Mouse (Mus musculus) intestine, embryonic 15.5 days (tissue): Measurements from ENCODE around the gene Mettl25. TPM values are rescaled to one million over a fixed set of nuclear protein-coding genes. Genes with fewer than 3 reads are reported as not detected.
A peak's percentile ranks its signal among the peaks of the same experiment; 100 is the strongest.

Experiments
- ATAC-seq: fragments of 200-750 bp; cut with Nextera tagmentation; 2 replicates; pipeline ENCODE4 v1.8.0; 2017; ENCODE audit warnings: moderate TSS enrichment, moderate library complexity
- H3K27ac ChIP-seq: fragments of 300-500 bp; sonication (generic); 2 replicates; pipeline ENCODE4 v1.5.1; 2015; ENCODE audit warnings: mild to moderate bottlenecking, inconsistent platforms
- H3K27me3 ChIP-seq: fragments of 300-500 bp; sonication (generic); replicated peaks from 2 replicates; pipeline ENCODE4 v1.6.1; 2015; ENCODE audit warnings: inconsistent platforms
- H3K36me3 ChIP-seq: fragments of 300-500 bp; sonication (generic); 2 replicates; pipeline ENCODE4 v1.6.1; 2015; ENCODE audit warnings: inconsistent platforms
- H3K4me1 ChIP-seq: fragments of 300-500 bp; sonication (generic); replicated peaks from 2 replicates; pipeline ENCODE4 v1.6.1; 2015; ENCODE audit warnings: inconsistent platforms
- H3K4me2 ChIP-seq: fragments of 300-500 bp; sonication (generic); replicated peaks from 2 replicates; pipeline ENCODE4 v1.6.1; 2015; ENCODE audit warnings: mild to moderate bottlenecking, inconsistent platforms
- H3K4me3 ChIP-seq: fragments of 300-500 bp; sonication (generic); replicated peaks from 2 replicates; pipeline ENCODE4 v1.5.1; 2015; ENCODE audit warnings: inconsistent platforms
- H3K9ac ChIP-seq: fragments of 300-500 bp; sonication (generic); 2 replicates; pipeline ENCODE4 v1.6.1; 2015; ENCODE audit warnings: inconsistent platforms
- H3K9me3 ChIP-seq: fragments of 300-500 bp; sonication (generic); 2 replicates; pipeline ENCODE4 v1.6.1; 2016; ENCODE audit warnings: inconsistent platforms
- WGBS: fragments of 180-500 bp; shearing (Covaris S2); methylation state at CpG from one replicate; pipeline ENCODE4 v1.1.7; 2015; 5-methylcytosine and 5-hydroxymethylcytosine counted together
- polyA plus RNA-seq: library from polyadenylated mRNA; unstranded; fragments of >200 nt; fragmentation: Nextera tagmentation; extraction: Ambion mirVana; gene quantifications from 2 replicates; pipeline ENCODE4 v1.2.1, GENCODE M21; 2015

Gene Mettl25
- polyA plus RNA-seq, 1 experiment from 2014 or later = 13.6 TPM

GRCm38 (mm10) chr10:105793776-105794552 is 47.2 kb downstream of the Mettl25 start:
- Histone ChIP-seq H3K9ac (no peak overlapping the region), H3K27me3 (no peaks in the 10 kb centered on the region), H3K4me3 (no peak overlapping the region), H3K9me3 (no peaks in the 10 kb centered on the region), H3K4me1 (no peaks in the 10 kb centered on the region), H3K36me3 (no peaks in the 10 kb centered on the region), H3K27ac (peak overlapping the region; percentile 22; the same call in 1 of the 2 replicates), H3K4me2 (no peak overlapping the region)
- WGBS = 42% methylated on average over 15 of the region's 15 CpGs
- peak; percentile 73 for ATAC-seq

DNA sequence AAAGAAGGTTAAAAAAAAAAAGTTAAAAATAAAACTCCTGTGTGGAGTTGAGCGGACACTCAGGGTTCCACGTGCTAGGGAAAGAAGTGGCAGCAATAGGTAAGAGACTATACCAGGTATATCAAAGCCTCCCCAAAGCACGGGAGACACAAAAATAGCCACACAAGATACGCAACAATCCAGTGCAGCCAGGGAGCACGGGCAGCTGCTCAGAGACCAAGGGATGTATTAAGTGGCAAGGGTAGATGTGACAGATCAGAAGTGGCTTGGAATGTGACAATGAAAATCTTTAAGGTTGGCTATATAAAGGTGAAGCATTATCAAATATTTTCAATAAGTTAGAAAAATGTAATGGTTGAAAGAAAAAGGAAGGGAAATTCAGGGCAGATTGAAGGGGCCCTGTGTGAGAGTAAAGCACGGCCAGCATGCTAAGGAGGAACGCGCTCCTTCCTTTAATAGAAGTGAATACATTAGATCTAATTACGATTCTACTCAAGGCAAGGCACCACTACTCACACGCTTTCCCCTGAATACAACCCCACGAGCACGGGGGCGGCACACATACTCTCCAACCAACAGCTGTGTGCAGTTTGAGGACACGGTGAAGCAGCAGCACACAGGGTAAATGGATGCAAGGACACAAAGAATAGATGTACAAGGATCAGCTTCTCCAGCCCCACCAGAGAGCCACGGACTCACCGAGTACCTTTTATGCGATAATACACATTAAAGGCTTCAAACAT is 52.3 kb downstream of the Mettl25 start:
- no peak for ATAC-seq
- Histone ChIP-seq H3K9ac (no peak overlapping the region), H3K4me3 (no peak overlapping the region), H3K36me3 (no peaks in the 10 kb centered on the region), H3K27me3 (no peaks in the 10 kb centered on the region), H3K4me1 (no peaks in the 10 kb centered on the region), H3K9me3 (no peaks in the 10 kb centered on the region), H3K27ac (no peak overlapping the region), H3K4me2 (no peak overlapping the region)
- 86% methylated on average over 17 of the region's 17 CpGs for WGBS

- no peak overlapping the region for H3K4me3 ChIP-seq
- H3K9ac ChIP-seq = no peak overlapping the region
- H3K4me2 ChIP-seq = no peak overlapping the region
- no peak overlapping the region for H3K27ac ChIP-seq
- ATAC-seq = peak; percentile 59; the same call in 1 of the 2 replicates
- WGBS = 61% methylated on average over 8 of the region's 8 CpGs
- no peaks in the 10 kb centered on the region for H3K27me3 ChIP-seq
- H3K9me3 ChIP-seq = no peaks in the 10 kb centered on the region
- no peaks in the 10 kb centered on the region for H3K36me3 ChIP-seq
- H3K4me1 ChIP-seq = no peaks in the 10 kb centered on the region
Observed at GRCm38 (mm10) chr10:105783766-105784165, 57.4 kb downstream of the Mettl25 start.

- peak; percentile 82 for ATAC-seq
- Histone ChIP-seq H3K27me3 (no peaks in the 10 kb centered on the region), H3K4me2 (no peak overlapping the region), H3K9ac (no peak overlapping the region), H3K4me3 (no peak overlapping the region), H3K27ac (no peak overlapping the region), H3K9me3 (no peaks in the 10 kb centered on the region), H3K36me3 (no peaks in the 10 kb centered on the region), H3K4me1 (no peaks in the 10 kb centered on the region)
- 13% methylated on average over 6 of the region's 6 CpGs for WGBS
Observed at GRCm38 (mm10) chr10:105774382-105774781, 66.8 kb downstream of the Mettl25 start.

- Histone ChIP-seq H3K4me2 (no peak overlapping the region), H3K27ac (no peak overlapping the region), H3K27me3 (no peaks in the 10 kb centered on the region), H3K4me3 (no peak overlapping the region), H3K9ac (no peak overlapping the region), H3K9me3 (no peaks in the 10 kb centered on the region), H3K36me3 (no peaks in the 10 kb centered on the region), H3K4me1 (no peaks in the 10 kb centered on the region)
- no peak; the same call in 1 of the 2 replicates for ATAC-seq
- 91% methylated on average over 9 of the region's 9 CpGs for WGBS
Observed at GRCm38 (mm10) chr10:105772821-105773302, 68.3 kb downstream of the Mettl25 start.

DNA sequence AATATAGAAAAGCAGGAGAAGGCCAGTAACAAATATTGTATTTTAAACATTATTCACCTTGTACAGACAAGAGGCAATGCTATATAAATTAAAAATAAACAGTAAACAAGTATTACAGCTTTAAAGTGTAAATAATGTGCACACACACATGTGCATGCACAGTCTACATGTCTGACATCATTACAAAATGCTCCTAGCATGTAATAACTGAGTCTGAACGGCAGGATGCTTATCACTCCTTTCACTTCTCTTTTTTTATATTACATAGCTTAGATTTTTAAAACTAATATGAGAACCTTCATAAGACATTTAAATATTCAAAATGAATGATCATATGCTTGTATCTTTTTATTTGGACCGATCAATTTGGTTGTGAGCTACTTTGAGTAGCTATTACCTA is 77.2 kb downstream of the Mettl25 start:
- H3K27ac ChIP-seq = no peak overlapping the region
- no peaks in the 10 kb centered on the region for H3K36me3 ChIP-seq
- no peak for ATAC-seq
- no peaks in the 10 kb centered on the region for H3K4me1 ChIP-seq
- no peak overlapping the region for H3K4me3 ChIP-seq
- no peak overlapping the region for H3K4me2 ChIP-seq
- H3K9ac ChIP-seq = no peak overlapping the region
- H3K27me3 ChIP-seq = no peaks in the 10 kb centered on the region
- no peaks in the 10 kb centered on the region for H3K9me3 ChIP-seq
- WGBS = 84% methylated on average over 2 of the region's 2 CpGs

GRCm38 (mm10) chr10:105760460-105760859 is 80.7 kb downstream of the Mettl25 start:
- ATAC-seq = no peak
- Histone ChIP-seq H3K4me1 (no peaks in the 10 kb centered on the region), H3K9me3 (no peaks in the 10 kb centered on the region), H3K27me3 (no peaks in the 10 kb centered on the region), H3K27ac (no peak overlapping the region), H3K4me3 (no peak overlapping the region), H3K36me3 (no peaks in the 10 kb centered on the region), H3K9ac (no peak overlapping the region), H3K4me2 (no peak overlapping the region)
- 54% methylated on average over 2 of the region's 2 CpGs for WGBS

DNA sequence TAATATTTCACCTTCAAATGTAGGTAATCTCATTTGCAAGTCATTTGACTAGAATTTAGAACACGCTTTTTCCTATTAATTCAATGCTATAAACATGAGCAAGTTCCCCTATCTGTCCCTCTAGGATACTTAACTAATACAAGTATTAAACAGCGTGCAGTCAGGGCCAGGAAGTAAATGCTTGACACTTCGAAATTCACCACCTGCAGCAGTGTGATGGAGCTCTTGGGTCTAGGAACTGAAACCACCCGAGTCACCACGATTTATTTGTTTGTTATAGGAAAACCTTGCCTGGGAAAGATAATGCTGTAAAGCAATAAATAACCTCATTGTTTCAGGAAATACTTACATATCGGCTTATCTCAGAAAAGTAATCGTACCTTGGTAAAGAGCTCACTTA is 81.1 kb downstream of the Mettl25 start:
- Histone ChIP-seq H3K36me3 (no peaks in the 10 kb centered on the region), H3K27me3 (no peaks in the 10 kb centered on the region), H3K4me2 (no peak overlapping the region), H3K9ac (no peak overlapping the region), H3K9me3 (no peaks in the 10 kb centered on the region), H3K4me3 (no peak overlapping the region), H3K27ac (no peak overlapping the region), H3K4me1 (no peaks in the 10 kb centered on the region)
- 53% methylated on average over 7 of the region's 7 CpGs for WGBS
- ATAC-seq = no peak

DNA sequence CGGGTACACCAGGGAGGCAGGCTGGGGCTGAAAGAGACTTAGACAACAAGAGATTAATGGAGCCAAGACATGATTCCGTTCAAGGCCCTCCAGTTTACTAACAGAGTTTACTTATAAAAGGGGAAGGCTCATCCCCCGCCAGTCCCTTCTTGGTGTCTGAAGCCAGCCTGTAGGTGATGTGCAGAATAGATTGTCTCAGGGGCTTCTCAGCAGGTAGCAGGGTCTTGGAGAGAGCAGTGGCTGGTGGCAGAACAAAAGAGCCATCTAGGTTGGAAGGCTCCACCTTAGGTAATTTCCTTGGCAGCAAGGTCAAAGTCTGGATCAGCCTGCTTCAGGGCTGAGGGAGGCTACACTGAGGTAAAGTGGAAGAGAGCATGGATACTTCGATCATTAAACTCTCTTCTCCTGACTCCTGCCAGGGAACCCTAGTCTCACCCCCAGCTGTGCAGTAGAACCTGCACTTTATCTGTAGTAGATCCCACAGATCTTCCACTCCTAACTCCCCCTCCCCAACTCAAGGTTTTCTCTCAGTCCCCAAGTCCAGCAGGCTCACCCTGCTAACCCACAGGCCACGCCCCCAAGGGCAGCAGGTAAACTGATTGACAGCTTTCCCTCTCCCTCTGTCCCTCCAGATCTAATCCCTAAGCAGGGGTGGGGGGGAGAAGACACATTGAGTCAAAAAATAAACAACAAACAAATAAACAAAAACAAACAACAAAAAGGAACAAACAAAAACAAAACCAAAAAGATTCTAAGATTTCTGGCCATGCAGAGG is 87.2 kb downstream of the Mettl25 start:
- Histone ChIP-seq H3K4me2 (no peak overlapping the region), H3K27ac (no peak overlapping the region), H3K9me3 (no peaks in the 10 kb centered on the region), H3K27me3 (no peaks in the 10 kb centered on the region), H3K9ac (no peak overlapping the region), H3K4me3 (no peak overlapping the region), H3K36me3 (no peaks in the 10 kb centered on the region), H3K4me1 (no peaks in the 10 kb centered on the region)
- 74% methylated on average over 5 of the region's 5 CpGs for WGBS
- ATAC-seq = peak; percentile 80

GRCm38 (mm10) chr10:105746019-105746418 is 95.2 kb downstream of the Mettl25 start:
- H3K27ac ChIP-seq = no peak overlapping the region
- H3K9ac ChIP-seq = no peak overlapping the region
- no peaks in the 10 kb centered on the region for H3K36me3 ChIP-seq
- no peak for ATAC-seq
- no peaks in the 10 kb centered on the region for H3K9me3 ChIP-seq
- H3K4me1 ChIP-seq = no peaks in the 10 kb centered on the region
- H3K27me3 ChIP-seq = no peaks in the 10 kb centered on the region
- no peak overlapping the region for H3K4me2 ChIP-seq
- WGBS = 78% methylated on average over 1 of the region's 1 CpGs
- H3K4me3 ChIP-seq = no peak overlapping the region

DNA sequence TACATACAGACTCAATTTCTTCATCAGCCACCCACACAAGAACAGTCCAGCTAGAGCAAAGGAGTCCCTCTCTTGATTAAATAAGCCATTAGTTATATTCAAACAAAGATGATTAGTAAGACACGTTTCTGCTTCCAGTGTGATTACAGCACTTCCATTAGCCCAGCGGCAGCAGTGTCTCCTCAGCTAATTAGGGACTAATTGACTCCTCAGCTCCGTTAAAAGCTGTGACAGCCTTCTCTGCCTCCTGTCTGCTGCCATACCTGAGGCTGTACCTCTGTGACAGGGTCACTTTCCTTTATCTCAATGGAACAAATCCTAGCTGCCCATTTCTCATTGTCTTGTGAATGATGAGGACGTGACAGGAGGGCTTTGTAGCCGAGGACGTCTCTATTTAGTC is 99.4 kb downstream of the Mettl25 start:
- WGBS = 74% methylated on average over 6 of the region's 6 CpGs
- no peak for ATAC-seq

DNA sequence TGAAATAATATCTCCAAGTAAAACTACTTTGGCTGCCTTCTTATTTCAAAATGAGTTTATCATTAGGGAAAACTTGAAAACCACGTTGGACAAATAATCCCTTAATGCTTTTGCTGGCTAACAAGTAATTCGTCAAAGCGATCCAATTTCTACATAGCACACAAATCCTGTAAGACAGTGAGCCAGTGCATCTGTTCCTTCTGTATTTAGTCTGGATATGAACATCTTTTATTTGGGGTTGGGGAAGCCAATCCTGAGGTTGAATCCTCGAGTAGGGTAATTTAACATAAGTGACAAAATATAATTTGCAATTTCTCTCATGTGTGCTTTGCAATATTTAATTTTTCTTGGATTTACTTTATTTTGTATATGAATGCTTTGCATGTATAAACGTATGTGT is 102.2 kb downstream of the Mettl25 start:
- no peak for ATAC-seq
- no peaks in the 10 kb centered on the region for H3K4me1 ChIP-seq
- 49% methylated on average over 5 of the region's 5 CpGs for WGBS

More for the DNA sequence above, 99.4 kb downstream of the Mettl25 start:
- H3K4me2 ChIP-seq = no peak overlapping the region
- no peak overlapping the region for H3K4me3 ChIP-seq
- no peaks in the 10 kb centered on the region for H3K27me3 ChIP-seq
- no peak overlapping the region for H3K9ac ChIP-seq
- H3K4me1 ChIP-seq = no peaks in the 10 kb centered on the region
- H3K27ac ChIP-seq = no peak overlapping the region
- H3K36me3 ChIP-seq = no peaks in the 10 kb centered on the region
- no peaks in the 10 kb centered on the region for H3K9me3 ChIP-seq

More for the DNA sequence above, 102.2 kb downstream of the Mettl25 start:
- H3K27ac ChIP-seq = no peak overlapping the region
- no peaks in the 10 kb centered on the region for H3K9me3 ChIP-seq
- no peaks in the 10 kb centered on the region for H3K27me3 ChIP-seq
- no peak overlapping the region for H3K4me2 ChIP-seq
- H3K36me3 ChIP-seq = no peaks in the 10 kb centered on the region
- no peak overlapping the region for H3K9ac ChIP-seq
- no peak overlapping the region for H3K4me3 ChIP-seq
